Mouse (Mus musculus): ENCODE data around the gene Cul9.

Gene Cul9

GRCm38 (mm10) chr17:46552841-46553423 is 6.7 kb upstream of the Cul9 start:
- peak; percentile 95 for DNase-seq

DNA sequence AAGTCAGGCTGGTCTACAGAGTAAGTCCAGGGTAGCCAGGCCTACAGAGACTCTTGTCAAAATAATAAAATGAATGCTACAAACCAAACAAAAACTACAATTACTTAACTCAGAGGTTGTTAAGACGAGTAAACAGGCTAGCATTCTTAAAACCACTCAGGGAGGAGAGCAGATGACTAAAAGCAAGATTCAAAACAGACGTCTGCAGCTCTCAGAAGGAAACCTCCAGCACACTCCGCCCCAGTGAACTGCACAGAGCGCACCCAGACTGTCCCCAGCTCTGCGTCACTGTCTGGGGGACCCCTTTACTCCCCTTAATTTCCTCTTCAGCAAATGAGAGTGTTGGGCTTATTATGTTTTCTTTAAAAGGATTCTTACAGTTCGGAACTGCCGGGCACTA is 6.0 kb upstream of the Cul9 start:
- no peak for DNase-seq

DNA sequence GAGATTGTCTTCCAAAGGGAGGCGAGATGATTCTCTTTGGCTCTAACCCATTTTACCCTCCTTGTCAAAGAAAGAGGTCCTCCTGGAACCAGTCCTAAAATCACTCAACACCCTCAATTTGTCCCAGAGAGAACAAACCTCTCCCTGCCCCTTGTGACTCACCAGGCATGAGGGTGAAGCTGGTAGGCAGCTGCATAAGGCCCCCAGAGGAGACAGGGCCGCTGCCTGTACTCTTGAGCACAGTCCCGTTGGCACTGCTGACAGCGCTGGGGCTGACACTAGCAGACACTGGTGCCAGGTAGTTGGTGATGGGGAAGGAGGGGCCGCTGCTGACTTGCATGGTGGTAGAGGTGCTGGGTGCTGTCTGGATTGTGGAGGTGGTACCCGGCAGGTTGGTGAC is 5.2 kb upstream of the Cul9 start:
- no peak for DNase-seq

DNA sequence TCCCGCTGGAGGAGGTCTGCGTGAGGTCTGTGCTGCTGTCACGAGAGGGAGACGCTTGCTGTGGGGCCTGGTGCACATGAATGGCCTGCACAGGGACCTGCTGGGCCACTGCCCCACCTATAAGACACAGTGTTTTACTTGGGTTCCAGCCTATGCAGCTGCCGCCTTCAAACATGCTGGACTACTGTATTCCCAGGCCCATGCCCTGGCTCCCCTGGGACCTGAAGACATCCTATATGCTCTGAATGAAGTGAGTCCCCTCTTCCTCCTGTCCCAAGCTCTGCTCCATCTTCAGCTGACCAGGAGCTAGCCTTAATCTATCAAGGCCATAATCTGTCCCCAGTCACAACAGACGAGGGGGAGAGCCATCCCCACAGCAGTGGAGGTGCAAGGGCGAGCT is 4.7 kb upstream of the Cul9 start:
- DNase-seq: no peak

DNA sequence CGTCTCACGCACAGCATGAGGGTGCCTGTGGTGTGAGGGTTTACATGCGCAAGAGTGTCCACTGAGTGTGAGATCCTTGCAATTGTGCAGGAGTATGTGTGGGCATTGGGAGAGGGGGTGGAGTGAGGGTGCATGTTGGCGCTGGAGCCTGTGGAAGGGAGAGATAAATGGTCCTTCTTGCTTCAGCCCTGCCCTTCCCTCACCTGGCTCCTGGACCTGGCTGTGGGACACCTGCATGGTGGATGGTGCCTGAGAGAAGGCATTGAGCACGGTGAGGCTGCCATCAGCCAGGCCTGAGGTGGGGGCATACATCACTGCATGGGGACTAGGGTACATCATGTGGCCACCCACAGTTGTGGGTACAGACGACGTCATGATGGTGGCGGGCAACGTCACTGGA is 3.5 kb upstream of the Cul9 start:
- DNase-seq: no peak

- peak; percentile 87 for DNase-seq
Measured at GRCm38 (mm10) chr17:46549193-46549592, 3.0 kb upstream of the Cul9 start.

GRCm38 (mm10) chr17:46548741-46549140 is 2.6 kb upstream of the Cul9 start:
- peak; percentile 51 for DNase-seq

DNA sequence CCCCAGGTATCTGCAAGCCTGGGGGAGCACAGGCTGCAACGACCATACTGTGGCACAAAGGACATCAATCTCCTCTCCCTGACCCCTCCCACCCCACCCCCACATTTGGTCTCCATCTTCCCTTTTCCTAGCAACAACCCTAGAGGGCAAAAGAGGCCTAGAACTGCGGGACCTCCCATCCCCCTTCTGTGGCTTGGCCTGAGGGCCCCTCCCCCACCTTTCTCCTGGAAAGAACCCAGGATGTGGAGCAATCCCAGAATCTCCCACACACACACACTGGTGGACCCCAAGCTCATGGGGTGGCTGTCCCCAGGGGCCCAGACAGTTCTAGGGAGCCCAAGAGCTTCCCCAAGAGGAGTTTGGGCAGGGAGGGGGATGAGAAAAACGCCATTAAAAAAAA is 1.7 kb upstream of the Cul9 start:
- no peak for DNase-seq

GRCm38 (mm10) chr17:46546995-46547394 is 807 bp upstream of the Cul9 start:
- DNase-seq: no peak

DNA sequence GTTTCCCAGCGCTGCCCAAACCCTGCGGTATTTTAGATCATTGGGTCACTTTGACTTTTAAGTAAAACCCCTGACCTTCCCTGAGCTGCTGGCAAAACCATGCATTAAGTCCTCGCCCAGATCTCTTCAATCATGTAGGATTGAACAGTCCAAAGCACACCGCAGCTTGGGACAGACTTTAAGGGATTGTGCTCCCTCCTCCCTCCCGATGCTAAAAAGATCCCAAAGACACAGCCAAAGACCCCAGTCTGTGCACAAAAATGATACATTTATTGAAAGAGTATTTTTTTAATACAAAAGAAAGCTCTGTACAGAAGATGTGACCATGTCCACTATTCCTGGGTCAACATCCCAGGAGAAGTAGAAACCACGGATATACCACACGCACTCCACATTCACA is 403 bp upstream of the Cul9 start:
- DNase-seq: no peak

DNA sequence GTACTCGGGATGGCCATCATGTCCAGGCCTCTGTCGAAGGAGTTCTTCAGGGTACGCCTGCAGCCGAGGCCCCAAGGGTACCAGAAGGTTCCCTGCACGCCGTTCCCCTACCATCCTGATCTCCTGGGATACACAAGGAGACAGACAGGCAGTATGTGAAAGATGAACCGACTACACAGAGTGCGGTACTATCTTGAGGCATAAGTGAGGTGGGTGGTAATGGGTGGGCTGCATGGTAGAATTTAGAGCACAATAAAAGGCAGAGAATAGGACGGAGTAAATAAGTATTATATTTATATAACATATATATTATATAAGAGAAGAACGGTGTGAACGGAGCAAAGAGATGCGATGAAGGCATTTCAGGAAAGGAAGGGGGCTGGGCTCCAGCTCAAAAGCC is 2.5 kb downstream of the Cul9 start:
- DNase-seq: no peak

DNA sequence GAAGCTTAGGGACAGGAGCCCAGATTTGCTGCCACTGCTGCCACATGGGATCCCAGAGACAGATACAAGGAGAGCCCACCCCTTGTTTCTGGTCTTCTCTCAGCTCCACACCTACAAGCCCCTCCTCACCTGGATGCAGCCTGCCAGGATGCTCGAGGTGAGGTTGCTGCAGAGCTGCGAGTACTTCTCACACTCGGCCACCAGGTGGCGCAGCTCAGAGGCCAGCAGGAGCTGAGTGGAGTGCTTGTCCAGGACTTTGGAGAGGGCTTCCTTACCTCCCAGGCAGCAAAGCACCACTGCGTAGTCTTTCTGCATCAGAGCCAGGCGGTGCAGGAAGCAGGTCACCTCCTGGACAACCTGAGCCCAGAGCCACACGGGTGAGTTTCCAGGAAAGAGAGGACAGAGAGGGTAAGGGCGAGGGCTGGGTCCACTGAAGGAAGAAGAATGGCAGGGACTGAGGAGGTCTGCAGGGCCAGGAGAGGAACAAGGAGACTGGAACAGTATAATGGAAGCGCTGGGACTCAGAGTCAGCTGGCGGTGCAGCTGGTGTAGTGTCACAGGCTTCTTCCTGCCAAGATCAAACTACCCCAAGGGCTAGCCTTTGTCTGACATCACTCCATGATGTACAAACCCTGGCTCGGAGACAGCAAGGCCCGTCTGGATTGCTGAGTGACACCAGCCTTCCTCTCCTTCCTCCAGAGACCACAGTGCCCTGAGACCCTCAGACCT is 20.4 kb downstream of the Cul9 start:
- peak; percentile 89 for DNase-seq

GRCm38 (mm10) chr17:46525065-46525464 is 21.1 kb downstream of the Cul9 start:
- no peak for DNase-seq

GRCm38 (mm10) chr17:46521963-46522668 is 24.1 kb downstream of the Cul9 start:
- DNase-seq: no peak

DNA sequence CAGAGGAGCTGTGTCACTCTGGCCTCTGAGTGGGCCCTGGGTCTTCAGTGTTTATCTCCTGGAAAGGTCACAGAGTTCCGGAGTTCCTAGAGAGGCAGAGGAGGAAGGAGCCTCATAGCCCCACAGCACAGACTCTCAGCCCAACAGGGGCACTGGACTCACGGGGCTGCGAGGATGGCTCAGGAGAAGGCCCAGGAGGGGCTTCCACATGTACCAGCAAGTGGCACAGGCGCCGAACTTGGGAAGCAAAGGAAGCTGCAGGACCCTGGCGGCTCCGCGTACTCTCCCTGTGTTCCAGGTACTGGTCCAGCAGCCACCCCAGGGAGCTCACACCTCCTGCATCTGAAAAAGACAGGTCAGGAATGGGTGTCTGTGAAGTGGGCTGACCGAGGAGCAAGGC is 25.0 kb downstream of the Cul9 start:
- no peak for DNase-seq

GRCm38 (mm10) chr17:46520385-46520979 is 25.7 kb downstream of the Cul9 start:
- DNase-seq: no peak

- no peak for DNase-seq
Measured at GRCm38 (mm10) chr17:46519971-46520370, 26.2 kb downstream of the Cul9 start.

DNA sequence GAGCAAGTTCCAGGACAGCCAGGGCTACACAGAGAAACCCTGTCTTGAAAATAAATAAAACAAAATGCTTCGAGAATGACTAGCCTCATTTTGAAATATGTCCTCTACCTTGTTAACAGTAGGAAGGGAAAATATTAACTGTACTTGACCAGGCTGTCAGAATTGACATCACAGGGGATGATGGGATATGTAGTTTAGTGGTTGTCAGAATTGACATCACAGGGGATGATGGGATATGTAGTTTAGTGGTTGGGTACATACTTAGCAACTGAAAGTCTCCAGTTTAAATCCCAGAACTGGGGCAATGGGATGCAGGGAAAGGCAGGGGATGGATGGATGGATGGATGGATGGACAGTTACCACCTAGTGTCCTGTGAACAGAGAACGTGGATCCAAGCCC is 32.9 kb downstream of the Cul9 start:
- DNase-seq: no peak

GRCm38 (mm10) chr17:46511059-46511710 is 35.0 kb downstream of the Cul9 start:
- DNase-seq: peak; percentile 39

GRCm38 (mm10) chr17:46505617-46506016 is 40.6 kb downstream of the Cul9 start:
- peak; percentile 63 for DNase-seq

GRCm38 (mm10) chr17:46503847-46504638 is 42.1 kb downstream of the Cul9 start:
- DNase-seq: peak; percentile 76

GRCm38 (mm10) chr17:46502775-46503174 is 43.4 kb downstream of the Cul9 start:
- no peak for DNase-seq
